Mouse (Mus musculus) liver, postnatal 0 days (tissue): ENCODE results near the gene Atxn1. TPM values are rescaled to one million over a fixed set of nuclear protein-coding genes. Genes with fewer than 3 reads are reported as not detected.
A peak's percentile ranks its signal among the peaks of the same experiment; 100 is the strongest.

Experiments
- ATAC-seq: fragments of 200-750 bp; cut with Nextera tagmentation; 2 replicates; pipeline ENCODE4 v1.8.0; 2017; ENCODE audit warnings: mild to moderate bottlenecking, moderate library complexity
- DNase-seq: peaks from one replicate; pipeline ENCODE4 v3.0.0-alpha.2; 2016
- H3K27ac ChIP-seq: fragments of 300-500 bp; sonication (generic); 2 replicates; pipeline ENCODE4 v1.5.1; 2014; ENCODE audit warnings: antibody characterized with exemption, moderate library complexity, mild to moderate bottlenecking, low read depth
- H3K27me3 ChIP-seq: fragments of 300-500 bp; sonication (generic); 2 replicates; pipeline ENCODE4 v1.6.1; 2014; ENCODE audit warnings: low read length, control low read depth, mixed read lengths; ENCODE audit not compliant: insufficient read depth
- H3K36me3 ChIP-seq: fragments of 300-500 bp; sonication (generic); replicated peaks from 2 replicates; pipeline ENCODE4 v1.6.1; 2014; ENCODE audit warnings: mild to moderate bottlenecking, control low read depth, low read length, moderate library complexity, mixed read lengths; ENCODE audit not compliant: insufficient read depth
- H3K4me1 ChIP-seq: fragments of 300-500 bp; sonication (generic); 2 replicates; pipeline ENCODE4 v1.6.1; 2014; ENCODE audit warnings: antibody characterized with exemption, mild to moderate bottlenecking, control low read depth; ENCODE audit not compliant: insufficient read depth
- H3K4me2 ChIP-seq: fragments of 300-500 bp; sonication (generic); 2 replicates; pipeline ENCODE4 v1.6.1; 2014; ENCODE audit warnings: low read depth, mild to moderate bottlenecking, low read length, moderate library complexity, mixed read lengths
- H3K4me3 ChIP-seq: fragments of 300-500 bp; sonication (generic); 2 replicates; pipeline ENCODE4 v1.5.1; 2014; ENCODE audit warnings: low read depth, low read length
- H3K9ac ChIP-seq: fragments of 300-500 bp; sonication (generic); replicated peaks from 2 replicates; pipeline ENCODE4 v1.6.1; 2014; ENCODE audit warnings: mild to moderate bottlenecking, moderate library complexity
- H3K9me3 ChIP-seq: fragments of 300-500 bp; sonication (generic); 2 replicates; pipeline ENCODE4 v1.6.1; 2016; ENCODE audit warnings: mild to moderate bottlenecking, control low read depth, low read length, mixed read lengths
- CTCF ChIP-seq: sonication (generic); IDR thresholded peaks from 2 replicates; pipeline ENCODE4 v1.5.1; 2016; ENCODE audit warnings: antibody characterized with exemption, low read depth
- EP300 ChIP-seq: IDR thresholded peaks from 2 replicates; pipeline ENCODE4 v1.6.1; 2016; ENCODE audit warnings: antibody characterized with exemption, low read depth, mild to moderate bottlenecking
- WGBS: fragments of 180-500 bp; shearing (Covaris S2); extraction: QIAGEN DNeasy Blood & Tissue Kit; methylation state at CpG from one replicate; pipeline ENCODE4 v1.1.7; 2014; ENCODE audit not compliant: insufficient replicate concordance; 5-methylcytosine and 5-hydroxymethylcytosine counted together
- polyA plus RNA-seq: library from polyadenylated mRNA; unstranded; fragments of >200 nt; fragmentation: Nextera tagmentation; extraction: Ambion mirVana; gene quantifications from 2 replicates; pipeline ENCODE4 v1.2.1, GENCODE M21; 2015

The Atxn1 gene
- polyA plus RNA-seq, 1 experiment from 2014 or later = 4.4 TPM

DNA sequence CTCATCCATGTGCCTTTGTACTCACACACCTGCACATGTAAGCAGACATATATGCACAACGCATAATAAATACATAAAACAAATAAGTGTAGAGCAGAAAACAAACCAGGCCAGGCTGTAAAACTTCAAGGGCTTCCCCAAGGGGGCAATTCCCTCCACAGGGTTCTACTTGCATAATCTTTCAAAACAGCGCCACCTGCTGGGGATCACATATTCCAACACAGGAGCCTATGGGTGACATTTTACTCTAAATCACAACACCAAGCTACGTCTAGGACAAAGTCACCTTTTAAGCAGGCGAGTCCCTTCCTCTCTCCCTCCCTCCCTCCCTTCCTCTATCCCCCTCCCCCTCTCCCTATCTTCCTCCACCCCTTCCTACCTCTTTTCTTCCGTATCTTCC, 356.2 kb downstream of the Atxn1 start:
- no peak overlapping the region for H3K4me2 ChIP-seq
- TF ChIP-seq CTCF (peak; percentile 28; the same call in 1 of the 2 replicates), EP300 (no peak)
- H3K27ac ChIP-seq = no peak overlapping the region
- H3K9ac ChIP-seq = no peak overlapping the region
- H3K9me3 ChIP-seq = no peaks in the 10 kb centered on the region
- H3K4me1 ChIP-seq = no peaks in the 10 kb centered on the region
- no peaks in the 10 kb centered on the region for H3K36me3 ChIP-seq
- 84% methylated on average over 5 of the region's 5 CpGs for WGBS
- H3K27me3 ChIP-seq = no peaks in the 10 kb centered on the region
- DNase-seq (no peak), ATAC-seq (no peak)
- H3K4me3 ChIP-seq = no peak overlapping the region

DNA sequence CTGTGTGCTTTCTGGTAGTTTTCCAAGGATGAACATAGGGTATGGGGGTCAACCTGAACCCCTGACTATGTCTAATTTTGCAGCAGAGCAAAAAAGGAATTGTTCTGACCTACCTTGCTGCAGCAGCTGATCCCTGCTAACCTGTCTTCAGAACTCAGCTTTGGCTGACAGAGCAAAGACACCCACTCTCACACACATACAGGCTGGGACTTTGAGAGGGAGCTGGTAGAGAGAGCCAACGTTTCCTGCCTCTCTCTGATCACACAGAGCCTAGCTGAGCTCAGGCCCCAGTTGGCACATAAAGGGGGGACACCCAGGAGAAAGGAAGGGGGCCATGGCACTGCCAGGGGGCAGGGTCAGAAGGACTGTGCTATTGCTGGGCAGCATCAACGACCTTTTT, 356.9 kb downstream of the Atxn1 start:
- TF ChIP-seq EP300 (no peak), CTCF (no peak)
- Histone ChIP-seq H3K4me1 (no peaks in the 10 kb centered on the region), H3K27me3 (no peaks in the 10 kb centered on the region), H3K9me3 (no peaks in the 10 kb centered on the region), H3K36me3 (no peaks in the 10 kb centered on the region), H3K4me3 (no peak overlapping the region), H3K4me2 (no peak overlapping the region), H3K27ac (no peak overlapping the region), H3K9ac (no peak overlapping the region)
- WGBS = 51% methylated on average over 2 of the region's 2 CpGs
- ATAC-seq (no peak), DNase-seq (no peak)

DNA sequence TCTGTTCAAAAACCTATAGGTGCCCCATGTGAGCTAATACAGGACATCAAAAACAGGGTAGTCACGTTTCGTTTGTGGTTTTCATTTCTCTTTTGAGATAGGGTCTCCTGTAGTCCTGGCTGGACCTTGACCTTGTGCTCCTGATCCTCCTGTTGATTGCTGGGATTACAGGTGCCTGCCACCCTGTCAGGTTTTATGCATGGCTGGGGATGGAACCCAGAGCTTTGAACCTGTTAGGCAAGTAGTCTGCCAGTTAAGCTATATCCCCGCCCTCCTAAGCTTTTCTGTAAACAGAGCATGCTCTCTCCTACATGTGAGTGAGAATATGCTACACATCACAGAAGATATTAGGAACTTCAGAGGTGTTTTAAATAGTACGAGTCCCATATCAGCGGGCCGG, 361.2 kb downstream of the Atxn1 start:
- 78% methylated on average over 6 of the region's 6 CpGs for WGBS
- TF ChIP-seq EP300 (no peak), CTCF (no peak)
- H3K9ac ChIP-seq = no peak overlapping the region
- H3K4me1 ChIP-seq = no peaks in the 10 kb centered on the region
- ATAC-seq (no peak), DNase-seq (no peak)
- no peaks in the 10 kb centered on the region for H3K36me3 ChIP-seq
- H3K4me2 ChIP-seq = no peak overlapping the region
- H3K4me3 ChIP-seq = no peak overlapping the region
- no peaks in the 10 kb centered on the region for H3K27me3 ChIP-seq
- H3K9me3 ChIP-seq = no peaks in the 10 kb centered on the region
- H3K27ac ChIP-seq = no peak overlapping the region

DNA sequence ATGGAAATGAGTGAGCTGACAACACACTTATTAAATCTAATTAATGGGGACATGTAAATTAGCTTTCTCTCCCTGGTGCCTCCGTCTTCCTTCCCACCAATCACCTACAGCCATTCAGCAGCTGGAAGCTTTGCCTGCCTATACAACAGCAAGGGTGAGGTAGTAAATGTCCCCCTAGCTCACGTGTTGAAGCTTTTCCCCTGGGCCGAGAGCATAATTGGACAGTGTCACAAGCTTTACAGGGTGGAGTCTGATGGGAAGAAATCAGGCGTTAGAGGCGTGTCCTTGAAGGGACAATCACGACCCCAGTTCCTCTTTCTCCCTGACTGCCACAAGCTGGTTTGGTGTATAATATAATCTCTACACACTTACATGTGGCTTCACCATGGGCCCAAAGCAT, 364.4 kb downstream of the Atxn1 start:
- Histone ChIP-seq H3K36me3 (no peaks in the 10 kb centered on the region), H3K4me3 (no peak overlapping the region), H3K9ac (no peak overlapping the region), H3K27me3 (no peaks in the 10 kb centered on the region), H3K4me1 (no peaks in the 10 kb centered on the region), H3K4me2 (no peak overlapping the region), H3K27ac (no peak overlapping the region), H3K9me3 (no peaks in the 10 kb centered on the region)
- DNase-seq (no peak), ATAC-seq (no peak)
- WGBS = 30% methylated on average over 6 of the region's 6 CpGs
- TF ChIP-seq EP300 (no peak), CTCF (no peak)

DNA sequence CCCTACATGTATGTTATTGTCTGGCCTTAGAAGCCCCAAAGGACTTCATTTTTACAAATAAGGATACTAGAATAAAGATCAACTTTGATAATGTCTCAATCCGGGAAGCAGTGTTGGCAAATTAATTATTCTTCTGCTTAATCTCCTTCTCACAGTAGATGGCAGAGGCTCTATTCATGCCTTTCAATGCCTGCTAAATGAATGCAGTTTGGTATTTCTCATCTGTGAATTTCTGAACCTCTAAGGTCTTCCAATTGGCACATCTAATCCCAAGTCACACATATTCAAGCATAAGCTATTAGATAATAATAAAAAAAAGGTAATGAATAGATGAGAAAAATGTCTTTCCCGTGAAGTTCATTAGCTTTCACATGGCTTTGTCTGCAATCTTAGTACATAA, 365.0 kb downstream of the Atxn1 start:
- Histone ChIP-seq H3K36me3 (no peaks in the 10 kb centered on the region), H3K27ac (no peak overlapping the region), H3K9me3 (no peaks in the 10 kb centered on the region), H3K9ac (no peak overlapping the region), H3K4me2 (no peak overlapping the region), H3K27me3 (no peaks in the 10 kb centered on the region), H3K4me1 (no peaks in the 10 kb centered on the region), H3K4me3 (no peak overlapping the region)
- TF ChIP-seq EP300 = no peak
- TF ChIP-seq CTCF = no peak
- ATAC-seq (no peak), DNase-seq (no peak)
- WGBS = 79% methylated on average over 2 of the region's 2 CpGs

DNA sequence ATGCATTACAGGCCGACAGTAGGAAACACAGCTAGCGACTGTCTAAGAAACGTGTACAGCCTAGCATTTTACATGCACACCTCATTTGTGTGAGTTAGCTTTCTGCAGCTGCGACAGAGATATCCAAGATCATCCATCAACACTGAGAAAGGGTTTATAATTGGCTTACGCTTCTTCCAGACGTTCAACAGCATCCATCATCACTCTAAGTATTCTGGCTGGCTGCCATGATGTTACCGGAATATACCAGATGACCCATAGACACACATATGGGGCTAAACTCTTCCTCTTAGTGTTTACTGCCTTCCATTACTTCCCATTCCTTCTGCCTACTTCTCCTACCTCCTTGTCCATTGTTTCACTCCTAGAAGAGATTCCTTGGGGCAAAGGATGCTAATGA, 369.4 kb downstream of the Atxn1 start:
- H3K4me1 ChIP-seq = no peaks in the 10 kb centered on the region
- H3K27me3 ChIP-seq = no peaks in the 10 kb centered on the region
- no peak overlapping the region for H3K4me3 ChIP-seq
- ATAC-seq (no peak), DNase-seq (no peak)
- H3K4me2 ChIP-seq = no peak overlapping the region
- H3K9ac ChIP-seq = no peak overlapping the region
- no peak for TF ChIP-seq EP300
- TF ChIP-seq CTCF = no peak
- H3K27ac ChIP-seq = no peak overlapping the region
- H3K9me3 ChIP-seq = no peaks in the 10 kb centered on the region
- H3K36me3 ChIP-seq = no peaks in the 10 kb centered on the region
- WGBS = 77% methylated on average over 7 of the region's 7 CpGs

DNA sequence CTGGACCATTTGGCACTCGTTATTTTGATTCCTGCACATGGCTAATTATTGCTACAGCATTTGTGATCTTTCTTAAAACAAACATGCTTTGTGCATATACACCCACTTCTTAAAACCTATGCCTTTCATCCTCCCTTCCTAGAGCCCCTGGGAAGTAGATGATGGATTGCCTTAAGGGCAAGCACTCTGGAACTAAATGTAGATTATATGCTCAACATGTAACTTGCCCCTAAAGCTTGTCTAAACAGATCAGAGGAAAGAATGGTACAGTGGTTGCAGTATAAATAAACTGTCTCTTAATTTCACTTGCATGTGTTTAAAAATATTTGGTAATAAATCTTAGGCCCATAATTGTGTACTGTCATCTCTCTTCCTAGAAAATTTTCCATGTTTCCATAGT, 370.9 kb downstream of the Atxn1 start:
- no peak overlapping the region for H3K9ac ChIP-seq
- no peaks in the 10 kb centered on the region for H3K27me3 ChIP-seq
- no peak overlapping the region for H3K4me2 ChIP-seq
- TF ChIP-seq CTCF (no peak), EP300 (no peak)
- H3K36me3 ChIP-seq = no peaks in the 10 kb centered on the region
- H3K9me3 ChIP-seq = no peaks in the 10 kb centered on the region
- WGBS = 78% methylated on average over 1 of the region's 1 CpGs
- H3K4me1 ChIP-seq = no peaks in the 10 kb centered on the region
- ATAC-seq = no peak
- DNase-seq = no peak
- H3K27ac ChIP-seq = no peak overlapping the region
- no peak overlapping the region for H3K4me3 ChIP-seq
